Mouse (Mus musculus) spleen, postnatal 14 days (tissue): ENCODE data around the gene Kcnip1.

Source experiments
- DNase-seq, 2 experiments: peaks; one replicate each; pipeline ENCODE4 v3.0.0; 2021 to 2022; ENCODE audit warnings: low spot score in 2 of 2

Gene Kcnip1

GRCm38 (mm10) chr11:33670105-33670965 is 322.6 kb downstream of the Kcnip1 start:
- no peak for DNase-seq

- no peak for DNase-seq
These were observed 324.6 kb downstream of the Kcnip1 start for GRCm38 (mm10) chr11:33668376-33668775.

DNA sequence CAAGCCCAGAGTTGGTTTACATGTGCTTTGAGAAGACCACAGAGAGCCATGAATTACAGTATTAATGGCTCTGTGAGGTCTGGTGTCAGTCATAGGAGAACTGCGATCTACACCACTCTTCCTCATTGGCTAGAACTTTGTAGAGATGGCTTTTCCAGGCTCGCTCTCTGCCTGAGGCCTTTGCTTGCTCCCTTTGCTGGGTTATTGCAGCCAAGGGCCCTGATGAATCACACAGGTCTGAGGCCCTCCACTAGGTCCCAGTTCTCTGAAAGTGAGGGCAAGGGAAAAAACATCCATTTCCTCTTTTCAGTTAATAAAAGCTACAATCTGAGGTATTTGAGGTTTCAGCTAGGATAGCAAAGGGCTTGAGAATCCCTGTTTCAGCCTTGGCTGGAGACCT is 329.4 kb downstream of the Kcnip1 start:
- DNase-seq: no peak

DNA sequence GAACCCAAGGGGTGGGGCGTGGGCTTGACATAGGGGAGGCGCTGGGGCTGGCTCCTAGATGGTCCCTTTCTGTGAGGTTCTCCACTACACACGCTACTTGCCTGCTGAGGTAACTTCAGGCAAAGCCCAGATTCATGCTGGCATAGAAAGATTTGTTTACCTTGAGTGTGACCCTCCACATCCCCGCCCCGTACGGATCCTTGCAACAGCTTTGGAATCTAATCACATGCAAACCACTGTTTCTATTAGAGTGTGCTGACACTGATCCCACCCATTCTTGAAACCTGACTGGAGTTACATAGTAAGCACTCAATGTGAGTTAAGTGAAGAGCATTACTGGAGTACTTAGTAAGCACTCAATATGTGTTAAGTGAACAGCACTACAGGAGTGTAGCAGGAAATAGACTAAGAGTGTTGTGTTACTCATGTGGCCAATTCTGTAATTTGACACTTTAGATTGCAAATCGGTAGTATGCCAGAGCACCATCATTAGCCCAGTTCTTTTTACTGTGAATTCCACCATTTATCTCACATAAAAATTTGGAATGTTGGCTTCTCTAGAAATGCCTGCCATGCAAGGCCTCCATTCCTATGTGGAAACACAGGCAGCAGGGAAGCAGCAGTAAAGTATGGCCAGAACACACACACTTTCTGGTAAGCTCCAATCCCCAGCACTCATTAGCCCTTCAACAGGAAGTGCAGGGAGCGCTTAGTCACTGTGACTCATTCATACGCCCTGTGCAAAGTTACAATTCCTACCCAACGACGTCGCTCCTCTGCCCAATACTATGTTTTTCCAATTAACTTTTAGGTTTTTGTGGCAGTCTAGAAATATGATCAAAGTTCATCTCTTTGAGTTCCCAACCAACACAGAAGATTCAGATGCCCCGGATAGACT is 332.7 kb downstream of the Kcnip1 start:
- DNase-seq: no peak

DNA sequence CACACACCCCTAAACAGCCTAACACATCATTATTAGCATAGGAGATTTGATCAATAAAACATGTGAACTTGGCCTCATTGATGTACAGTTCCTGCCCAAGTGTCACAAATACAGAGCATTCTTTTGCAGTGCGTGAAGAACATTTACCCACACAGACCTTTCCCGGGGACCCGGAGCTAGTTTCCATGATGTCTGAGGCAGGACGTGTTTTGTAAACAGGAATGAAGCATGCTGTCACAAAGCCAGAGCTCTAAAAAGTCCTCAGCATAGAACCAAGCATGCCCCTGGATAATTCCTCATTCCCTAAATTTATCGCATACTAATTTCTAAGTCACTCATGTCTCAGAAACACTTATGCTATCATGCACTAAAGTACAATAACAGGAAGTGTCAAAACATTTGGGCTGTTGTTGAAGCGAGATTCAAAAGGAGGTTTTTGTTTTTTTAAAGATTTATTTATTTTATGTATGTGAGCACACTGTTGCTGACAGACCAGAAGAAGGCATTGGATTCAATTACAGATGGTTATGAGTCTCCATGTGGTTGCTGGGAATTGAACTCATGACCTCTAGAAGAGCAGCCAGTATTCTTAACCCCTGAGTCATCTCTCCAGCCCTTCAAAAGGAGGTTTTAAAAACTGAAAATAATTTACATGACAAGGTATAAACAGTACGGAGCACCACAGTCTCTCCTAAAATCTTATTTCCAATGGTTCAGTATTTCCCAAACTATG is 336.9 kb downstream of the Kcnip1 start:
- no peak for DNase-seq

GRCm38 (mm10) chr11:33655221-33655620 is 337.7 kb downstream of the Kcnip1 start:
- no peak for DNase-seq

DNA sequence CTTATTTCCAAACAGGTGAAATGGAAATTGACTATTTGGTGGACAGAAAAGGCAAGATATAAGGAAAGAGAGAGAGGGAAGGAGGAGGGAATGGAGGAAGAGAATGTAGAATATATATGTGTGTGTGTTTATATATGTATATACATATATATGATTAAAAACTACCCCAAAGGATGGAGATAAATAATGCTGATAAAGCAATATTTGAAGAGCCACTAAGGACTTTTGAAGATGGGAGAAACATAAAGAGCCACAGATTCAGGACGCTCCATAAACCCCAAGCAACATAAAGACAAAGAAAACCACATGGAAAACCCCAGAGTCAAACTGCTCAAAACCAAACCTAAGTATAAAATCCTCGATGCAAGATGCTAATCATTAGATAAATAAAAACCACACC is 338.5 kb downstream of the Kcnip1 start:
- DNase-seq: no peak

GRCm38 (mm10) chr11:33649358-33649757 is 343.6 kb downstream of the Kcnip1 start:
- no peak for DNase-seq

GRCm38 (mm10) chr11:33637107-33637506 is 355.8 kb downstream of the Kcnip1 start:
- DNase-seq: no peak

DNA sequence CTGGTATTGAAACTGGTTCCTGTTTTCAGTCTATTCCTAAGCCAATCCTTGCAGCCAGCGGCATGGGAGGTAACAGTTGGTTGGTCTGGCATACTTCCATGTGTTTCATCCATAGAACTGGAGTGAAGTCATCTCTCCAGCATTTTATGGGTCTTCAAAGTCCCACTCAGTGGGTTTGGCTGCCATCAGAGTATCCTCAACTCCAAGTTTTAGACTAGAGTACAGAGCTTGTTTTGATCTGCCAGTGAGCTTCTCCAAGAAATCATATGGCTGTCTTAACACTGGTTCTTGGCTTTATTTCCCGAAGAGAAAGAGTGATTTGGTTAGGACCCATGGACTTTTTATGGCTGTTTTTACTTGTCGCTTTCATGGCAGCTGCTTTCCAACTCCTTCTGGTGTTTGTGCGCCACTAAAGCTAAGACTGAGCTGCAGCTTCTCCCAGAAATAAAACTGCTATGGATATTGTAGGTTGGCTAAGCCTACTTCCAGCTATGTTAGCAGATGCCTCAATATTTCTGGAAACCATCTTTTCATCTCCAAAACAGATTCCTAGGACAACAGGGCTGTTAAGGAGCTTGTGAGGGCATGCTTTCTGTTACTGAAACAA is 365.7 kb downstream of the Kcnip1 start:
- no peak for DNase-seq

DNA sequence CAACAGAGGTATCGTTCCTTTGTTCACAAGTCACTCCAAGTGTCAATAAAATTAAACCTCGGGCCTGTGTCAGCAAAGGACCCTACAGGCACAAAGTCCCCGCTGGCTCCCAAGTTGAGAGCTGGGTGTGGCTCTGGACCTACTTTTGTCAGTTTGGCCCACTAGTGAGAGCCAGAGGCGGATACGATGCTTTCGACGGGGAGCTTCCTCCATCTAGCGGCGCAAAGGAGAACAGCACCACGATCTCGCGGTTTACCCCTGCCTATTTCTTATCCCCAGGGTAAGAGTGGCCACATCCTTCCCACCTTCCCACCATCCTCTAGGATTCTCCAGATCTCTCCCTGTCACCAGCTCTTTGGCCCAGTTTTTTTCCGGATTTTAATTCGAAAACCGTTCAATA is 378.7 kb downstream of the Kcnip1 start:
- peak in 1 of 2 experiments; percentile 22 for DNase-seq

- no peak for DNase-seq
These were observed 385.2 kb downstream of the Kcnip1 start for GRCm38 (mm10) chr11:33607784-33608183.

GRCm38 (mm10) chr11:33603174-33603573 is 389.8 kb downstream of the Kcnip1 start:
- DNase-seq: no peak

- no peak for DNase-seq
These were observed 394.0 kb downstream of the Kcnip1 start, which contains the start of gene D130052B06Rik for GRCm38 (mm10) chr11:33598986-33599385. TSS of gene D130052B06Rik (plus strand) at chr11:33599302.

- DNase-seq: no peak
These were observed 396.3 kb downstream of the Kcnip1 start for GRCm38 (mm10) chr11:33596655-33597054.

GRCm38 (mm10) chr11:33592826-33593225 is 400.1 kb downstream of the Kcnip1 start:
- DNase-seq: no peak

DNA sequence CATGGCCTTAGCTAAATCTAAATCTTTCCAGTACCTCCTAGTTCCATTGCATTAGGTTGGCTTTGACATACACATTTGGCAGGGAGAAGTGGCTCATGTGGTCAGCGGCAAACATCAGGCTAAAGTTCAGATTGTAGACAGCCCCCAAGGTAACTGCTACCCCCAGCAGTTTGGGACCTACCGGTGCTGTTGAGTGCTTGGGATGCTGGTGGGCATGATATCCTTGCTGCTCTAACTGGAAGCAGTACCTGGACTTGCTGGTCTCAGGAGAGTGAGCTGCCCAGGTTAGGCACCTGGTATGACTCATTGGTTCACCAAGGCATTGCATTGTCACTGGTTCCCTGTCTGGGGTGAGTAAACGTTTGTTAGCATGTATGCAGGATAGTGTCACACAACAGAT is 402.2 kb downstream of the Kcnip1 start:
- no peak for DNase-seq

- DNase-seq: no peak
These were observed 406.3 kb downstream of the Kcnip1 start for GRCm38 (mm10) chr11:33586614-33587013.

DNA sequence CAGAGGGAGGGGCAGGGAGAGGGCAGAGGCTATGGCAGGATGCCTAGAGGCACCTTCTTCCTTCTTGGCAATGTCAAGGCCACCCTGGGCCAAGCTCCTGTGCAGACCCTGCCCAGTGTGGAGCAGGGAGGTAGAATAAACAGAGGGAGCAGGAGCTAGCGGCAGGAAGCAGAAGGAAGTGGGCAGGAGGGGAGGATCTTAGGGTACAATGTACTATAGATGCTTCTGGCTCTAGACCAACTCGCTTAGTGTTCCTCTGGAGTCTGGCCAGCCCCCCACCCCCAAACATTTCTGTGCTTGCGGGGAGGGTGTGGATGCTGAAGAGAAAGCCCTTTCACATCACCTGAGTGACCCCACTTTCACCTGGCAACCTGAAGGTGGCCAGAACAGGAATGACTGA is 413.3 kb downstream of the Kcnip1 start:
- no peak for DNase-seq
